Mouse (Mus musculus) splenic B cell, adult 2 months (primary cell): ENCODE results near the gene Inka1.

ENCODE experiments used
- DNase-seq: peaks from one replicate; pipeline ENCODE4 v3.0.0-alpha.2; 2011; ENCODE audit warnings: low read depth, low spot score
- H3K27me3 ChIP-seq: 2 replicates; pipeline ENCODE4 v1.6.1; 2012; ENCODE audit warnings: mild to moderate bottlenecking, low read length, moderate library complexity, mixed read lengths; ENCODE audit not compliant: control insufficient read depth, poor library complexity, insufficient read depth, severe bottlenecking
- H3K36me3 ChIP-seq: 2 replicates; pipeline ENCODE4 v1.6.1; 2012; ENCODE audit warnings: mild to moderate bottlenecking, low read length, moderate library complexity, mixed read lengths; ENCODE audit not compliant: control insufficient read depth, poor library complexity, insufficient read depth, severe bottlenecking

Inka1 gene

DNA sequence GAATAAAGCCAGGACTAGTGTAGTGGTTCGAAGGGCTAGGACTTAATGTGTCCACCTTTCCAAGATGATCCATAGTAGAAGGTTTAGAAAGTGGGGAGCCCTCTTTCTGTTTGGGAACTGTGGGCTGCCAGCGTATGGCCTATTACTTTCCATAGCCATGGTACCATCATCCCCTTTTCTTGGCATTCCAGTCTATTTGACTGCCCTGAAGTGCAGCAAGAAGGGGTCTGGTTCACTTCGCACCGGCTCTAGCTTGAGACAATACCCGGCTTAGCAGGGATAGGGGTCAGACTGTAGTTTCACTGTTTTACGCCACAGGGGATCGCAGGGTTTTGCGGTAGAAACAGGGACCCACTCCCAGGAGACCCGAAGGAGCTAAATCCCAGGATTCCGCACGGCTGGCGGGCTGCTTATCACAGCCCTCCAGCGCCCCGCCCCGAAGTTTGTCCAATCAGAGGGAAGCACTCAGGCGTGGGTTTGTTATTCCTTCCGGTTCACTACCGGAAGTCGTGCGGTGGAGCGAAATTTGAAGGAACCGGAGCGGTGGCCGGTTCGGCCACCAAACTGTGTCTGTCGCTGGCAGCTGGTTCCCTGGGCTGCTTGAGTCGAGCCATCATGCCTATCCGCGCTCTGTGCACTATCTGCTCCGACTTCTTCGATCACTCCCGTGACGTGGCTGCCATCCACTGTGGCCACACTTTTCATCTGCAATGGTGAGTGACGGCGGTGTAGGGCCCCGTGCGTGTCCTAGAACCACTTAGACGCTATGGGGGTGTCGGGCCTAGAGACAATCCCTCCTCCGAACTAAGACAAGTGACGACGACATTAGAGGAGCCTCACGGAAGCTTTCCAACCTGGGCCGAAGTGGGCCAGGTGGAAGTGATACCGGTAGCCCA is 35.0 kb downstream of the Inka1 start:
- 0 out of 2 replicates have a peak, but pooled peaks cover under 1% of the 10 kb centered on the region for H3K36me3 ChIP-seq

GRCm38 (mm10) chr9:107949922-107950235 is 35.8 kb downstream of the Inka1 start, which contains the start of gene Traip:
Gene Traip (plus strand): TSS chr9:107950136.
- DNase-seq: no peak
- no peaks in the 10 kb centered on the region for H3K27me3 ChIP-seq

More for the DNA sequence above, 35.0 kb downstream of the Inka1 start:
- H3K27me3 ChIP-seq: no peaks in the 10 kb centered on the region
- DNase-seq: peak; percentile 81

GRCm38 (mm10) chr9:107949184-107949921 is 36.3 kb downstream of the Inka1 start:
- H3K27me3 ChIP-seq: no peaks in the 10 kb centered on the region
- DNase-seq: peak; percentile 26
- no peaks in the 10 kb centered on the region for H3K36me3 ChIP-seq

More at GRCm38 (mm10) chr9:107949922-107950235, 35.8 kb downstream of the Inka1 start, which contains the start of gene Traip:
- H3K36me3 ChIP-seq: no peaks in the 10 kb centered on the region

DNA sequence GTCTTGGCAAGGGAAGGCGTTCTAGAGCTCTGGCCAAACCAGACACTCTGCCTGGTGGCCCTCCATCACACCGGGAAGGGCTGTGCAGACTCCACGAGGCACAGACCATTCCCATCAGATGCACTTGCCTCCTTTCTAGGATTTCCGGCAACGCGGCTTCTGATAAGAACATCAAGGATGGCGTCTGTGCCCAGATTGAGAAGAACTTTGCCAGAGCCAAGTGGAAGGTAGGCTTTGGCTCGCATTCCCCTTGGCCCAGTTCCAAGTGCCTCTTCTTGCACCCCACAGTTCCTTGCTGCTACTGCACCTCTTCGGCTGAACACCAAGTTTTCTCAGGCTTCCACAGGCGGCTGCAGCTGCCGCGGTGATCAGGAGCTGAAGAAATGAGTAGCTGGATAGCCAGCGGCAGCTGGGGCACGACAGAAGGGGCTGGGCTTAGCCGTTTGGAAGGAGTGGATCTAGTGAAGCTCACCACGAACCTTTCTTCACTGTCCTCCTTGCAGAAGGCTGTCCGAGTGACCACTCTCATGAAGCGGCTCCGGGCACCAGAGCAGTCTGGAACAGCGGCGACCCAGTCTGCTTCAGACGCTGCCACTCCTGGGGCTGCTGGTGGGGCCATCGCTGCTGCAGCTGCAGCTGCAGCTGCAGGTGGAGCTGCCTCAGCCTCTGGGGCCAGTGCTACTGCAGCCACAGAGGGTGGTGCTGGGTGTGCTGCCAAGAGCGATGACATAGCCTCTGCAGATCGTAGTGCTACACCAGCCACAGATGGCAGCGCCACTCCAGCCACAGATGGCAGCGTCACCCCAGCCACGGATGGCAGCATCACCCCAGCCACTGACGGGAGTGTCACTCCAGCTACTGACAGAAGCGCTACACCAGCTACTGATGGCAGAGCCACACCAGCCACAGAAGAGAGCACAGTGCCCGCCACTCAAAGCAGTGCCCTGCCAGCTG is 38.2 kb downstream of the Inka1 start:
- Histone ChIP-seq H3K36me3 (no peaks in the 10 kb centered on the region), H3K27me3 (no peaks in the 10 kb centered on the region)
- DNase-seq: no peak

GRCm38 (mm10) chr9:107936831-107937230 is 48.8 kb downstream of the Inka1 start:
- Histone ChIP-seq H3K36me3 (no peaks in the 10 kb centered on the region), H3K27me3 (no peaks in the 10 kb centered on the region)
- DNase-seq: no peak

- DNase-seq: no peak
Measured at GRCm38 (mm10) chr9:107936215-107936822, 49.4 kb downstream of the Inka1 start.

GRCm38 (mm10) chr9:107935790-107936214 is 49.9 kb downstream of the Inka1 start:
- Histone ChIP-seq H3K27me3 (no peaks in the 10 kb centered on the region), H3K36me3 (no peaks in the 10 kb centered on the region)
- DNase-seq: peak; percentile 46

More at GRCm38 (mm10) chr9:107936215-107936822, 49.4 kb downstream of the Inka1 start:
- Histone ChIP-seq H3K36me3 (no peaks in the 10 kb centered on the region), H3K27me3 (no peaks in the 10 kb centered on the region)

- DNase-seq: no peak
- Histone ChIP-seq H3K27me3 (no peaks in the 10 kb centered on the region), H3K36me3 (no peaks in the 10 kb centered on the region)
Measured at GRCm38 (mm10) chr9:107935374-107935773, 50.3 kb downstream of the Inka1 start, which contains the start of gene Camkv. Gene Camkv (plus strand): TSS chr9:107935674.
